Mouse (Mus musculus) testis, adult 2 months (tissue): Measurements from ENCODE around the gene C330021F23Rik.

ENCODE experiments used
- CTCF ChIP-seq: fragments of 200-500 bp; IDR thresholded peaks from 2 replicates; pipeline ENCODE4 v1.5.1; 2012; ENCODE audit warnings: low read depth, mild to moderate bottlenecking, inconsistent platforms, low read length, moderate library complexity; ENCODE audit not compliant: control insufficient read depth, insufficient read depth, insufficient replicate concordance
- POLR2A ChIP-seq: fragments of 200-500 bp; IDR thresholded peaks from 2 replicates; pipeline ENCODE4 v1.6.1; 2012; ENCODE audit warnings: low read depth, mild to moderate bottlenecking, inconsistent platforms, low read length, moderate library complexity; ENCODE audit not compliant: control insufficient read depth

- TF ChIP-seq CTCF (no peak), POLR2A (no peak)
These were observed 30.9 kb upstream of the C330021F23Rik start for GRCm38 (mm10) chr8:3536940-3537339.
